Comparison of ENCODE assay signal across 21 mouse cellular contexts in genomic region chr13:34647751-34648150, GRCm38 (mm10). TPM values are rescaled to one million over a fixed set of nuclear protein-coding genes. Genes with fewer than 3 reads are reported as not detected.
DNase-seq lines count a peak whose midpoint lies in the region; ATAC-seq and TF ChIP-seq lines count a peak whose summit lies in the region.
"Had no signal": no experiment of that assay in that cellular context is flagged by ENCODE, and none has a peak within 500 bp of the region (broad histone marks: within the 10 kb centered on the region; RNA-seq: fewer than 3 reads in every experiment).

No protein-coding gene starts in this region.

- WGBS in heart, embryonic 13.5 days, result 48% methylated on average over 4 of the region's 4 CpGs
- WGBS in kidney, embryonic 16.5 days, result 61% methylated on average over 4 of the region's 4 CpGs
- WGBS in lung, adult 2 months, result 50% methylated on average over 4 of the region's 4 CpGs

- H3K36me3 ChIP-seq in heart, embryonic 13.5 days, result 0 out of 2 replicates have a peak, but pooled peaks cover 4% of the 10 kb centered on the region
- no peaks in the 10 kb centered on the region for H3K36me3 ChIP-seq in kidney, embryonic 16.5 days (ENCODE audit: insufficient read depth, low read length)
- no peaks in the 10 kb centered on the region for H3K36me3 ChIP-seq in myocyte (ENCODE audit: control insufficient read depth, insufficient read depth)
- H3K36me3 ChIP-seq: embryonic facial prominence, embryonic 13.5 days; hindbrain, embryonic 15.5 days; intestine, embryonic 15.5 days; limb, embryonic 10.5 days; midbrain, embryonic 13.5 days had no signal

- TF ChIP-seq POLR2A in lung, adult 2 months (IDR thresholded peaks at IDR 0.05; ENCODE audit: borderline replicate concordance, extremely low read depth, low read depth, low read length), result no peak
- no peak for TF ChIP-seq POLR2A in myocyte (IDR thresholded peaks at IDR 0.05; ENCODE audit: insufficient read length, low read depth)

- peaks cover 74% of the 10 kb centered on the region for H3K4me1 ChIP-seq in heart, embryonic 13.5 days
- H3K4me1 ChIP-seq in kidney, embryonic 16.5 days (ENCODE audit: insufficient read depth, low read length), result peaks cover 20% of the 10 kb centered on the region
- peaks cover 24% of the 10 kb centered on the region for H3K4me1 ChIP-seq in lung, adult 2 months (ENCODE audit: control insufficient read depth, insufficient read depth, low read length)

- peak overlapping the region; percentile 95 for H3K4me2 ChIP-seq in heart, embryonic 13.5 days
- no peak overlapping the region for H3K4me2 ChIP-seq in kidney, embryonic 16.5 days (replicated peaks; ENCODE audit: low read depth, low read length)
- peak overlapping the region; percentile 12 for H3K4me2 ChIP-seq in myocyte (ENCODE audit: low read depth)
- H3K4me2 ChIP-seq: forebrain, embryonic 13.5 days; hindbrain, embryonic 15.5 days; intestine, embryonic 15.5 days; midbrain, embryonic 13.5 days had no signal

- peak overlapping the region; percentile 83; the same call in 1 of the 2 replicates for H3K4me3 ChIP-seq in heart, embryonic 13.5 days
- no peak overlapping the region for H3K4me3 ChIP-seq in kidney, embryonic 16.5 days (ENCODE audit: low read length)
- H3K4me3 ChIP-seq in lung, adult 2 months (replicated peaks; ENCODE audit: extremely low read depth, low read depth, low read length), result peak overlapping the region; percentile 14
- no peak overlapping the region for H3K4me3 ChIP-seq in myocyte
- H3K4me3 ChIP-seq: embryonic facial prominence, embryonic 13.5 days; forebrain, embryonic 13.5 days; hindbrain, embryonic 15.5 days; intestine, embryonic 15.5 days; layer of hippocampus, adult 2 months; limb, embryonic 10.5 days; megakaryocyte, embryonic 14.5 days; midbrain, embryonic 13.5 days had no signal

- H3K79me2 ChIP-seq in myocyte (ENCODE audit: control insufficient read depth, insufficient read depth), result peaks cover 35% of the 10 kb centered on the region

- H3K27me3 ChIP-seq in heart, embryonic 13.5 days (replicated peaks), result peaks cover 23% of the 10 kb centered on the region; the same call in 1 of the 2 replicates
- H3K27me3 ChIP-seq in kidney, embryonic 16.5 days (ENCODE audit: insufficient read depth, low read length), result peaks cover 15% of the 10 kb centered on the region; the same call in 1 of the 2 replicates
- H3K27me3 ChIP-seq in myocyte (ENCODE audit: control insufficient read depth, insufficient read depth, insufficient read length), result no peaks in the 10 kb centered on the region
- H3K27me3 ChIP-seq: intestine, embryonic 15.5 days had no signal

- H3K9ac ChIP-seq in heart, embryonic 13.5 days, result no peak overlapping the region
- no peak overlapping the region for H3K9ac ChIP-seq in kidney, embryonic 16.5 days (replicated peaks; ENCODE audit: low read length)
- H3K9ac ChIP-seq: forebrain, embryonic 13.5 days; hindbrain, embryonic 15.5 days; intestine, embryonic 15.5 days; midbrain, embryonic 13.5 days had no signal

- H3ac ChIP-seq in myocyte (ENCODE audit: control insufficient read depth, insufficient read length), result no peak overlapping the region

- no peak for ATAC-seq in heart, embryonic 13.5 days (ENCODE audit: extremely low read depth, insufficient number of reproducible peaks, low FRiP score, low TSS enrichment)
- ATAC-seq in kidney, embryonic 16.5 days (ENCODE audit: low FRiP score, low TSS enrichment), result no peak
- ATAC-seq: forebrain, embryonic 13.5 days; intestine, embryonic 15.5 days; midbrain, embryonic 13.5 days had no signal

- no peak for TF ChIP-seq CTCF in lung, adult 2 months (IDR thresholded peaks at IDR 0.05; ENCODE audit: insufficient read depth, low read length)

- no peaks in the 10 kb centered on the region for H3K9me3 ChIP-seq in heart, embryonic 13.5 days
- H3K9me3 ChIP-seq in kidney, embryonic 16.5 days (ENCODE audit: low read length), result no peaks in the 10 kb centered on the region
- H3K9me3 ChIP-seq: embryonic facial prominence, embryonic 13.5 days; forebrain, embryonic 13.5 days; hindbrain, embryonic 15.5 days; intestine, embryonic 15.5 days; limb, embryonic 10.5 days; midbrain, embryonic 13.5 days had no signal

- H3K27ac ChIP-seq in heart, embryonic 13.5 days (replicated peaks), result no peak overlapping the region
- H3K27ac ChIP-seq in kidney, embryonic 16.5 days (ENCODE audit: low read length), result no peak overlapping the region
- H3K27ac ChIP-seq: embryonic facial prominence, embryonic 13.5 days; forebrain, embryonic 13.5 days; hindbrain, embryonic 15.5 days; intestine, embryonic 15.5 days; layer of hippocampus, adult 2 months; limb, embryonic 10.5 days; midbrain, embryonic 13.5 days had no signal

- no peak for DNase-seq in heart, adult 8-10 months (ENCODE audit: low spot score)
- DNase-seq in kidney, adult 18-20 months, result peak; percentile 7
- no peak for DNase-seq in lung, adult 2 months
- no peak for DNase-seq in lung, adult 18-20 months
- DNase-seq: adrenal gland, postnatal 10 days; cerebellum, adult 2 months; cerebellum, postnatal 25 days; liver had no signal

TF ChIP-seq in myocyte, 11 proteins besides CTCF, POLR2A, EP300 and RAD21:
- TF ChIP-seq CEBPB (IDR thresholded peaks at IDR 0.05; ENCODE audit: insufficient read depth, poor library complexity, severe bottlenecking), result no peak
- TF ChIP-seq REST (IDR thresholded peaks at IDR 0.05; ENCODE audit: insufficient read depth, insufficient read length), result no peak
- no peak for TF ChIP-seq MYOG (IDR thresholded peaks at IDR 0.05; ENCODE audit: control insufficient read depth in 1 of 3, insufficient read depth in 1 of 3, insufficient read length in 2 of 3, low read depth in 2 of 3)
- no peak for TF ChIP-seq TCF3 (IDR thresholded peaks at IDR 0.05; ENCODE audit: insufficient read length, low read depth)
- TF ChIP-seq TCF12 (IDR thresholded peaks at IDR 0.05; ENCODE audit: insufficient read depth, poor library complexity, severe bottlenecking), result no peak
TF ChIP-seq in myocyte: peak in this region for 0.

RNA-seq across cellular contexts. Expression of gene Pxdc1, which starts 5.5 kb away (rescaled TPM):
- 14.6 and 21.4 TPM in 2 replicates for polyA plus RNA-seq in heart, embryonic 13.5 days (2015; fragmentation: Nextera tagmentation; extraction: Ambion mirVana)
- 10 to 100 TPM in 2 of 4 experiments, 1 to 10 TPM in 2; 8.7 to 17.3 (median 10.7) TPM for total RNA-seq in heart, adult 8-10 months (2022)
- polyA plus RNA-seq in kidney, embryonic 16.5 days (2015; fragmentation: Nextera tagmentation; extraction: Ambion mirVana), result 9.4 and 10.6 TPM in 2 replicates
- polyA plus RNA-seq in lung, adult 2 months (2012; rRNA removed), result 131 and 170 TPM in 2 replicates
- 13.8 TPM for polyA plus RNA-seq in myocyte (2012; fragmentation: generic; extraction: Trizol)
- total RNA-seq: granulocyte monocyte progenitor cell, adult 5-6 weeks; MEL had no signal

Comparison
In these comparisons a context has a peak if more than half of its experiments do, and no peak if none do; other contexts are left out.
1. H3K4me3 ChIP-seq: peak in heart, embryonic 13.5 days (single experiment) and lung, adult 2 months (single experiment); none in kidney, embryonic 16.5 days (single experiment) and myocyte (single experiment).